Mouse (Mus musculus) stomach, embryonic 16.5 days (tissue): ENCODE data around the gene Ctdnep1. TPM values are rescaled to one million over a fixed set of nuclear protein-coding genes. Genes with fewer than 3 reads are reported as not detected.

Experiments
- ATAC-seq: fragments of 200-750 bp; cut with Nextera tagmentation; 2 replicates; pipeline ENCODE4 v1.8.0; 2017; ENCODE audit warnings: moderate number of reproducible peaks, moderate TSS enrichment; ENCODE audit not compliant: insufficient read depth, low FRiP score
- H3K27ac ChIP-seq: fragments of 300-500 bp; sonication (generic); 2 replicates; pipeline ENCODE4 v1.5.1; 2014; ENCODE audit warnings: low read length
- H3K27me3 ChIP-seq: fragments of 300-500 bp; sonication (generic); 2 replicates; pipeline ENCODE4 v1.6.1; 2014; ENCODE audit warnings: low read length, control low read depth, mixed read lengths; ENCODE audit not compliant: control insufficient read depth, insufficient read depth
- H3K36me3 ChIP-seq: fragments of 300-500 bp; sonication (generic); 2 replicates; pipeline ENCODE4 v1.6.1; 2014; ENCODE audit warnings: low read length; ENCODE audit not compliant: control insufficient read depth, insufficient read depth
- H3K4me1 ChIP-seq: fragments of 300-500 bp; sonication (generic); 2 replicates; pipeline ENCODE4 v1.6.1; 2014; ENCODE audit warnings: low read length, control low read depth, mixed read lengths; ENCODE audit not compliant: control insufficient read depth, insufficient read depth
- H3K4me2 ChIP-seq: fragments of 300-500 bp; sonication (generic); 2 replicates; pipeline ENCODE4 v1.6.1; 2014; ENCODE audit warnings: low read depth, low read length, mixed read lengths
- H3K4me3 ChIP-seq: fragments of 300-500 bp; sonication (generic); replicated peaks from 2 replicates; pipeline ENCODE4 v1.5.1; 2014; ENCODE audit warnings: mild to moderate bottlenecking, low read length
- H3K9ac ChIP-seq: fragments of 300-500 bp; sonication (generic); 2 replicates; pipeline ENCODE4 v1.6.1; 2014; ENCODE audit warnings: low read length
- H3K9me3 ChIP-seq: fragments of 300-500 bp; sonication (generic); replicated peaks from 2 replicates; pipeline ENCODE4 v1.6.1; 2016; ENCODE audit warnings: low read length, control low read depth; ENCODE audit not compliant: control insufficient read depth
- WGBS: fragments of 180-500 bp; shearing (Covaris S2); extraction: QIAGEN DNeasy Blood & Tissue Kit; methylation state at CpG from one replicate; pipeline ENCODE4 v1.1.7; 2014; 5-methylcytosine and 5-hydroxymethylcytosine counted together
- polyA plus RNA-seq: library from polyadenylated mRNA; unstranded; fragments of >200 nt; fragmentation: Nextera tagmentation; extraction: Ambion mirVana; gene quantifications from 2 replicates; pipeline ENCODE4 v1.2.1, GENCODE M21; 2015

Ctdnep1 gene
- polyA plus RNA-seq, 1 experiment from 2014 or later = 17.5 TPM

DNA sequence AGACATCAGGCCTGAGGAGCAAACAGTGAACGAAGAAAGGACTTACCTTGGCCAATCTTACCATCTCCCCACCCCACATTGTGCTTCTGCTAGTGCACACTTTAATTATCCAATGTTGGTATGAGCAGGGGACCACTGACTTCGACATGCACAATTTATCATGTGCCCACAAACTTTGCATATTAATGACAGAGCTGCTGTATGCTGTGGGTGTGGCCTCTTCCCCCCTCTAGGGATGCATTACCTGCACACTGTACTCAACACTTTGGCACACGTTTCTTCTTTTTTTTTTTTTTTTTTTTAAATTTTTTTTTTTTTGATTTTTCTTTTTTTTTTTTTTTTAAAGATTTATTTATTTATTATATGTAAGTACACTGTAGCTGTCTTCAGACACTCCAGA, 10.2 kb upstream of the Ctdnep1 start:
- no peak overlapping the region for H3K9ac ChIP-seq
- WGBS = 59% methylated on average over 3 of the region's 3 CpGs
- no peaks in the 10 kb centered on the region for H3K4me1 ChIP-seq
- no peak overlapping the region for H3K27ac ChIP-seq
- no peak overlapping the region for H3K4me2 ChIP-seq
- no peak overlapping the region for H3K4me3 ChIP-seq
- H3K36me3 ChIP-seq = peaks cover 11% of the 10 kb centered on the region
- no peaks in the 10 kb centered on the region for H3K9me3 ChIP-seq
- ATAC-seq = no peak
- H3K27me3 ChIP-seq = peaks cover 10% of the 10 kb centered on the region

- Histone ChIP-seq H3K4me3 (no peak overlapping the region), H3K9me3 (no peaks in the 10 kb centered on the region), H3K36me3 (peaks cover 11% of the 10 kb centered on the region), H3K9ac (no peak overlapping the region), H3K27me3 (no peaks in the 10 kb centered on the region), H3K4me1 (peaks cover 3% of the 10 kb centered on the region; the same call in 1 of the 2 replicates), H3K4me2 (no peak overlapping the region), H3K27ac (no peak overlapping the region)
- WGBS = 95% methylated on average over 2 of the region's 2 CpGs
- no peak for ATAC-seq
Observed at GRCm38 (mm10) chr11:69974907-69975306, 6.0 kb upstream of the Ctdnep1 start.

GRCm38 (mm10) chr11:69976271-69976670, 4.7 kb upstream of the Ctdnep1 start:
- H3K9ac ChIP-seq = no peak overlapping the region
- H3K27me3 ChIP-seq = no peaks in the 10 kb centered on the region
- peaks cover 3% of the 10 kb centered on the region; the same call in 1 of the 2 replicates for H3K4me1 ChIP-seq
- H3K4me3 ChIP-seq = no peak overlapping the region
- 77% methylated on average over 4 of the region's 4 CpGs for WGBS
- H3K27ac ChIP-seq = no peak overlapping the region
- H3K36me3 ChIP-seq = peaks cover 11% of the 10 kb centered on the region
- H3K9me3 ChIP-seq = no peaks in the 10 kb centered on the region
- no peak overlapping the region for H3K4me2 ChIP-seq
- ATAC-seq = no peak

DNA sequence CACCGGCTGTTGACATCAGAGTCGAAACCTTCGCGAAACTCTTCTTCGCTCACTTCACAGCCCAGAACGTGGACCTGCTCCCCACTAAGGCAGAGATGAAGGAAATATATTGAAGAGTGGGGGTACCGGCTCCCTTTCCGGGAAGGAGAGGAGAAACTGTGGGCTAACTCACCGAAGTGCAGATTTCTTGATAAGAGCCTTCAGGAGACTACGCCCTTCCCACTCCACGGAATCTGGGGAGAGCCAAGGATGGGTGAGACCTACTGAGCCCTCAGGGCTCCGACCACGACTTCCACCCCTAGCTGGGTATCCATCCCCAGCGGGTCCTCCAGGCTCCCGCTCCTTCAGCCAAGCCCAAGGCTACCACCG, 1.1 kb upstream of the Ctdnep1 start:
- H3K27me3 ChIP-seq = no peaks in the 10 kb centered on the region
- H3K4me3 ChIP-seq = peak overlapping the region; percentile 94
- peaks cover 16% of the 10 kb centered on the region for H3K4me1 ChIP-seq
- H3K36me3 ChIP-seq = peaks cover 9% of the 10 kb centered on the region
- H3K27ac ChIP-seq = peak overlapping the region; percentile 99
- peak overlapping the region; percentile 81 for H3K9ac ChIP-seq
- WGBS = 2% methylated on average over 16 of the region's 16 CpGs
- peak overlapping the region; percentile 63 for H3K4me2 ChIP-seq
- no peaks in the 10 kb centered on the region for H3K9me3 ChIP-seq
- ATAC-seq = no peak

GRCm38 (mm10) chr11:69980196-69981140, 488 bp upstream of the Ctdnep1 start:
- no peaks in the 10 kb centered on the region for H3K9me3 ChIP-seq
- H3K4me2 ChIP-seq = peak overlapping the region; percentile 76
- peaks cover 12% of the 10 kb centered on the region for H3K36me3 ChIP-seq
- H3K9ac ChIP-seq = peak overlapping the region; percentile 99
- peak; percentile 96 for ATAC-seq
- H3K27me3 ChIP-seq = no peaks in the 10 kb centered on the region
- peak overlapping the region; percentile 99 for H3K27ac ChIP-seq
- under 1% methylated on average over 51 of the region's 60 CpGs for WGBS
- H3K4me3 ChIP-seq = peak overlapping the region; percentile 94
- H3K4me1 ChIP-seq = peaks cover 16% of the 10 kb centered on the region

DNA sequence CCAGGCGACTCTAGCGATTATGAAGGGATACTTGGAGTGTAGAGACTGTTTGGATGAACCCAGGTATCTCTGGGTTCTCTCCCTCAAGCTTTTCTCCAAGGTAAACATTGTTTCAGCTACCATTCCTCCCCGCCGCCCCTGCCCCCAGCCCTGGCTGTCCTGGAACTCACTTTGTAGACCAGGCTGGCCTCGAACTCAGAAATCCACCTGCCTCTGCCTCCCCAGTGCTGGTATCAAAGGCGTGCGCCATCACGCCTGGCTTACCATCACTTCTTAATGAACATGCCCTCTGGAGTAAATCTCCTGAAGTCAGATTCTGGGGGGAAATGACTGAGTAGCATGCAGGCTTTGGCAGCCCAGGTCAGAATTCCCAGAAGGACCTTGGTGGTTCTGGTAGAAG, 1.3 kb downstream of the Ctdnep1 start, which contains the start of gene Elp5:
TSS of gene Elp5 (minus strand) at position 293 of the 400 bp plus-strand sequence.
- H3K4me3 ChIP-seq = peak within 1 kb of the TSS; percentile 94
- H3K4me2 ChIP-seq = peak within 1 kb of the TSS; percentile 76
- ATAC-seq = no peak
- peak within 1 kb of the TSS; percentile 99 for H3K9ac ChIP-seq
- WGBS = 38% methylated on average over 8 of the region's 8 CpGs
- H3K27ac ChIP-seq = peak within 1 kb of the TSS; percentile 99
- H3K9me3 ChIP-seq = no peaks in the 10 kb centered on the region
- H3K36me3 ChIP-seq = peaks cover 14% of the 10 kb centered on the region
- H3K27me3 ChIP-seq = no peaks in the 10 kb centered on the region
- H3K4me1 ChIP-seq = peaks cover 16% of the 10 kb centered on the region

DNA sequence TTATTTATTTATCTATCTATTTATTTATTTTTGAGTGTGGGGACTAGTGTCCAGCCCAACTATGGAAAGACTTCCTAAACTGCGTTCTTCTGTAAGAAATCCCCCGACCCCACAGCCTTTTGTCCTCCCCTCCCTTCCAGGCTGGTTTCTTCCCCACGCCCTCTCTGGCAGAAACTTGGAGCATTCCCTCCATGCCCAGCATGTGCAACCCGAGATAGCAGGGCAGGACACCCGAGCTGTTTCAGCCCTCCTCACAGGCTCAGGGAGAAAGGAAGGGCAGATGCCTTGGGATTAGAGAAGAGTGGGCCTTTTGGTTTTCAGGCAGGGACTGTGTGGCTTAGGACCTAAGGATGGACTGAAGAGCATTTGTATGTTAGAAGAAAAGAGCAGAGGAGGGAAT, 1.9 kb downstream of the Ctdnep1 start:
- Histone ChIP-seq H3K4me1 (peaks cover 16% of the 10 kb centered on the region), H3K4me3 (peak overlapping the region; percentile 94; the same call in 1 of the 2 replicates), H3K9ac (peak overlapping the region; percentile 99), H3K27me3 (no peaks in the 10 kb centered on the region), H3K27ac (0 out of 2 replicates have a peak overlapping the region, but pooled peaks have one; percentile 7), H3K36me3 (peaks cover 14% of the 10 kb centered on the region), H3K4me2 (peak overlapping the region; percentile 76), H3K9me3 (no peaks in the 10 kb centered on the region)
- 14% methylated on average over 5 of the region's 5 CpGs for WGBS
- no peak for ATAC-seq

- Histone ChIP-seq H3K9me3 (no peaks in the 10 kb centered on the region), H3K4me3 (no peak overlapping the region), H3K4me1 (peaks cover 16% of the 10 kb centered on the region), H3K4me2 (no peak overlapping the region; the same call in 1 of the 2 replicates), H3K27me3 (no peaks in the 10 kb centered on the region), H3K36me3 (peaks cover 15% of the 10 kb centered on the region), H3K27ac (0 out of 2 replicates have a peak overlapping the region, but pooled peaks have one; percentile 7), H3K9ac (peak overlapping the region; percentile 99)
- no peak for ATAC-seq
- WGBS = 85% methylated on average over 4 of the region's 4 CpGs
Observed at GRCm38 (mm10) chr11:69983377-69983776, 2.4 kb downstream of the Ctdnep1 start.

GRCm38 (mm10) chr11:69984431-69984830, 3.5 kb downstream of the Ctdnep1 start:
- Histone ChIP-seq H3K4me3 (no peak overlapping the region), H3K9me3 (no peaks in the 10 kb centered on the region), H3K4me2 (no peak overlapping the region), H3K36me3 (peaks cover 25% of the 10 kb centered on the region), H3K4me1 (peaks cover 15% of the 10 kb centered on the region), H3K9ac (no peak overlapping the region), H3K27me3 (no peaks in the 10 kb centered on the region), H3K27ac (no peak overlapping the region)
- no peak for ATAC-seq
- 88% methylated on average over 8 of the region's 8 CpGs for WGBS
